In the genomic region with DNA sequence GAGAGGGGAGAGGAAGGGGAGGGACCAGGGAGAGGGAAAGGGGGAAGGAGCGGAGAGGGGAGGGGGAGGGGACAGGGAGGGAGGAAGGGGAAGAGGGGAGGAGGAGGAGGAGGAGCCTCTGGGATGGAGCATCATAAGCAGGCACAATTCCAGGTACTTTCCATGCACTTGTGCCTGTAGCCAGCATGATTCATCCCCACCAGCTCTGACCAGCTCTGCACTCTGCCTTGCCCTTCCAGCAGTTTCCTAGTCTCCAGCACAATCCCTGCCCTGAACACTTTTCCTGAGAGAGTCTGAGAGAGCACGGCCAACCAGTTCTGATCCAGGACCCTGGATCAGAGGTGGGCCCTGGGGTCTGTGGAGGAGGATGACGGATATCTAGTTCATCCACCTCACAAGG, we compare ENCODE assay signal across 12 mouse cellular contexts. TPM values are rescaled to one million over a fixed set of nuclear protein-coding genes. Genes with fewer than 3 reads are reported as not detected.
DNase-seq lines count a peak whose midpoint lies in the region; ATAC-seq and TF ChIP-seq lines count a peak whose summit lies in the region.
"Had no signal": no experiment of that assay in that cellular context is flagged by ENCODE, and none has a peak within 500 bp of the region (broad histone marks: within the 10 kb centered on the region; RNA-seq: fewer than 3 reads in every experiment).

No protein-coding gene starts in this region.

- DNase-seq in limb, embryonic 14.5 days (ENCODE audit: low spot score), result peak; percentile 49
- DNase-seq in limb, embryonic 10.5 days (ENCODE audit: low spot score), result no peak
- peak; percentile 53 for DNase-seq in adrenal gland, adult 8-10 months
- peak; percentile 70 to 73 for DNase-seq in heart, adult 9 months (ENCODE audit: low spot score in 2 of 2)
- peak; percentile 68 for DNase-seq in lung, postnatal 36 days
- DNase-seq in hindbrain, embryonic 14.5 days (ENCODE audit: low spot score), result no peak
- DNase-seq in forebrain, postnatal 0 days, result no peak
- DNase-seq in layer of hippocampus, adult 11-12 months (ENCODE audit: low spot score), result no peak
- DNase-seq: liver, embryonic 13.5 days; thymus, postnatal 4 days had no signal

- TF ChIP-seq CTCF in forebrain, postnatal 0 days (IDR thresholded peaks at IDR 0.05; ENCODE audit: low read depth), result no peak

- H3K4me3 ChIP-seq in limb, embryonic 14.5 days (replicated peaks; ENCODE audit: low read length), result no peak overlapping the region
- H3K4me3 ChIP-seq in limb, embryonic 10.5 days, result no peak overlapping the region
- no peak overlapping the region for H3K4me3 ChIP-seq in hindbrain, embryonic 14.5 days (replicated peaks; ENCODE audit: low read length)
- no peak overlapping the region for H3K4me3 ChIP-seq in forebrain, postnatal 0 days (ENCODE audit: low read depth, low read length)
- H3K4me3 ChIP-seq: liver, embryonic 13.5 days had no signal

- no peaks in the 10 kb centered on the region for H3K27me3 ChIP-seq in limb, embryonic 14.5 days (ENCODE audit: control insufficient read depth, insufficient read depth, low read length)
- H3K27me3 ChIP-seq in limb, embryonic 10.5 days (ENCODE audit: low read depth, poor library complexity, severe bottlenecking), result peaks cover 17% of the 10 kb centered on the region; the same call in 1 of the 2 replicates
- no peaks in the 10 kb centered on the region for H3K27me3 ChIP-seq in hindbrain, embryonic 14.5 days (ENCODE audit: control insufficient read depth, insufficient read depth, low read length)
- H3K27me3 ChIP-seq in forebrain, postnatal 0 days (ENCODE audit: insufficient read depth, low read length), result no peaks in the 10 kb centered on the region

- no peaks in the 10 kb centered on the region for H3K9me3 ChIP-seq in limb, embryonic 14.5 days (ENCODE audit: control insufficient read depth, low read length)
- H3K9me3 ChIP-seq in limb, embryonic 10.5 days (replicated peaks), result no peaks in the 10 kb centered on the region
- H3K9me3 ChIP-seq in hindbrain, embryonic 14.5 days (ENCODE audit: control insufficient read depth, low read length), result no peaks in the 10 kb centered on the region
- H3K9me3 ChIP-seq in forebrain, postnatal 0 days (ENCODE audit: low read length), result no peaks in the 10 kb centered on the region
- H3K9me3 ChIP-seq: liver, embryonic 13.5 days had no signal

- no peak overlapping the region for H3K4me2 ChIP-seq in limb, embryonic 14.5 days (replicated peaks; ENCODE audit: low read depth, low read length, severe bottlenecking)
- no peak overlapping the region for H3K4me2 ChIP-seq in hindbrain, embryonic 14.5 days (replicated peaks)
- H3K4me2 ChIP-seq in forebrain, postnatal 0 days (ENCODE audit: low read depth), result no peak overlapping the region
- H3K4me2 ChIP-seq: liver, embryonic 13.5 days had no signal

- peaks cover 14% of the 10 kb centered on the region for H3K4me1 ChIP-seq in limb, embryonic 14.5 days (ENCODE audit: control insufficient read depth, insufficient read depth, low read length)
- peaks cover 49% of the 10 kb centered on the region for H3K4me1 ChIP-seq in limb, embryonic 10.5 days
- H3K4me1 ChIP-seq in hindbrain, embryonic 14.5 days (replicated peaks; ENCODE audit: control insufficient read depth, insufficient read depth, low read length), result peaks cover 42% of the 10 kb centered on the region
- H3K4me1 ChIP-seq in forebrain, postnatal 0 days (ENCODE audit: insufficient read depth), result peaks cover 29% of the 10 kb centered on the region
- H3K4me1 ChIP-seq: liver, embryonic 13.5 days had no signal

- H3K27ac ChIP-seq in limb, embryonic 14.5 days (replicated peaks; ENCODE audit: low read depth, low read length), result no peak overlapping the region
- H3K27ac ChIP-seq in limb, embryonic 10.5 days, result no peak overlapping the region
- no peak overlapping the region for H3K27ac ChIP-seq in hindbrain, embryonic 14.5 days
- H3K27ac ChIP-seq in forebrain, postnatal 0 days (ENCODE audit: low read depth, low read length), result no peak overlapping the region
- H3K27ac ChIP-seq: liver, embryonic 13.5 days had no signal

- WGBS in limb, embryonic 14.5 days, result 58% methylated on average over 3 of the region's 3 CpGs
- WGBS in limb, embryonic 10.5 days, result 63% methylated on average over 3 of the region's 3 CpGs
- 60% methylated on average over 3 of the region's 3 CpGs for WGBS in hindbrain, embryonic 14.5 days
- WGBS in forebrain, postnatal 0 days, result 68% methylated on average over 3 of the region's 3 CpGs

- ATAC-seq in limb, embryonic 14.5 days (ENCODE audit: low FRiP score, low read depth), result no peak
- no peak for ATAC-seq in hindbrain, embryonic 14.5 days (ENCODE audit: low FRiP score)
- ATAC-seq in forebrain, postnatal 0 days, result no peak
- ATAC-seq: midbrain, embryonic 16.5 days had no signal

- no peak overlapping the region for H3K9ac ChIP-seq in limb, embryonic 14.5 days (ENCODE audit: low read depth, low read length, severe bottlenecking)
- no peak overlapping the region for H3K9ac ChIP-seq in hindbrain, embryonic 14.5 days
- H3K9ac ChIP-seq in forebrain, postnatal 0 days, result no peak overlapping the region
- H3K9ac ChIP-seq: liver, embryonic 13.5 days had no signal

- H3K36me3 ChIP-seq in limb, embryonic 14.5 days (ENCODE audit: control insufficient read depth, insufficient read depth, low read length), result no peaks in the 10 kb centered on the region
- no peaks in the 10 kb centered on the region for H3K36me3 ChIP-seq in limb, embryonic 10.5 days
- H3K36me3 ChIP-seq in hindbrain, embryonic 14.5 days (replicated peaks; ENCODE audit: control insufficient read depth, insufficient read depth), result no peaks in the 10 kb centered on the region
- no peaks in the 10 kb centered on the region for H3K36me3 ChIP-seq in forebrain, postnatal 0 days (ENCODE audit: insufficient read depth)
- H3K36me3 ChIP-seq: liver, embryonic 13.5 days had no signal

- no peak for TF ChIP-seq POLR2A in limb, embryonic 14.5 days (IDR thresholded peaks at IDR 0.05; ENCODE audit: borderline replicate concordance, extremely low read depth, insufficient read depth, insufficient read length)

RNA-seq across cellular contexts. Expression of gene Gm11733, which starts 52.4 kb away (rescaled TPM):
- polyA plus RNA-seq in limb, embryonic 14.5 days (2012; rRNA removed), result not detected in 2 replicates
- polyA plus RNA-seq in limb, embryonic 14.5 days (2014; fragmentation: Nextera tagmentation; extraction: Ambion mirVana), result 0.08 TPM in 1 of 2 replicates, not detected in the other
- not detected in 2 replicates for polyA plus RNA-seq in limb, embryonic 10.5 days (2016; fragmentation: Nextera tagmentation; extraction: Ambion mirVana)
- total RNA-seq in adrenal gland, adult 8-10 months (2022), result not detected
- polyA plus RNA-seq in hindbrain, embryonic 14.5 days (2014; fragmentation: Nextera tagmentation; extraction: Ambion mirVana), result not detected in 2 replicates
- 0.14 and 0.23 TPM in 2 replicates for total RNA-seq in forebrain, postnatal 0 days (2014; rRNA removed)
- polyA plus RNA-seq in forebrain, postnatal 0 days (2015; fragmentation: Nextera tagmentation; extraction: Ambion mirVana), result 0.08 and 0.18 TPM in 2 replicates
- polyA plus RNA-seq: gonadal fat pad, adult 2 months; liver, embryonic 13.5 days; midbrain, embryonic 16.5 days had no signal

Comparison
In these comparisons a context has a peak if more than half of its experiments do, and no peak if none do; other contexts are left out.
1. DNase-seq: peak in limb, embryonic 14.5 days (single experiment), adrenal gland, adult 8-10 months (single experiment), heart, adult 9 months (2 of 2) and lung, postnatal 36 days (single experiment); none in limb, embryonic 10.5 days (single experiment), hindbrain, embryonic 14.5 days (single experiment), forebrain, postnatal 0 days (single experiment) and layer of hippocampus, adult 11-12 months (single experiment).